Mouse (Mus musculus) gastrocnemius, postnatal 25 days (tissue): ENCODE measurements around the gene Adm. TPM values are rescaled to one million over a fixed set of nuclear protein-coding genes. Genes with fewer than 3 reads are reported as not detected.
"Not testable (repeated sequence)": the region's sequence is repeated elsewhere in the genome, so short reads cannot be mapped to it uniquely, and the experiment has no call there.

Source experiments
- DNase-seq: peaks from one replicate; pipeline ENCODE4 v3.0.0; 2022
- long read RNA-seq, 2 experiments: library from polyadenylated mRNA; stranded (forward); transcript quantifications; one replicate each; pipeline ENCODE4 v2.0.0; 2021
- total RNA-seq, 2 experiments: library from RNA; stranded (reverse); gene quantifications; 1 replicate in 1 of 2; 2 replicates in 1 of 2; pipeline ENCODE4 v1.2.3; 2021

The Adm gene
- total RNA-seq = 1 to 10 TPM; 3.1 to 3.4 TPM
- long read RNA-seq, experiment 1, partial matches to known transcripts = 0 of 6 reads
- long read RNA-seq, experiment 1, other reads (novel, unspliced or antisense) = 2 of 6 reads
- long read RNA-seq, experiment 2, partial matches to known transcripts = 1 of 5 reads
- long read RNA-seq, experiment 2, other reads (novel, unspliced or antisense) = 0 of 5 reads

GRCm38 (mm10) chr7:110627486-110628272, at the start of gene Adm:
Gene Adm, plus strand, starts transcription at chr7:110627661.
- peak; percentile 82 for DNase-seq

GRCm38 (mm10) chr7:110583705-110584104, 43.8 kb upstream of the Adm start:
- no peak for DNase-seq

DNA sequence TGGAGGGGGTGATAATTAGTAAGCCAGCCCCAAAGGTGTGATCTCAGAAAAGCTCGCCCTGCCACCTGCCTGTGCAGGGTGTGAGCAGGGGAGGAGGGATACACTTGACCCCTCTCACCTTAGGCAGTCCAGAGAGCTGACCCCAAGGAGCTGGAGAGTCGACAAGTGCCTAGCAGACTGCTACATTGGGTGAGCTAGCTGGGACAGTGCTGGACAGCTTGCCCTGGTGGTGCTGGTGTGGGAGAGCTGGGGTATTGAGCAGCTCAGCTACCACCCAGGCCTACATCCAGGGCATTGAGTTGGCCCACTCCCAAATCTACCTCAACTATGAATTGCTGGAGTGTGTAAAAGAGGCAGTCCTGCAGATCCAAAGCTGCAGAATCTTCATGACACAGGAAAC, 43.3 kb upstream of the Adm start:
- no peak for DNase-seq

DNA sequence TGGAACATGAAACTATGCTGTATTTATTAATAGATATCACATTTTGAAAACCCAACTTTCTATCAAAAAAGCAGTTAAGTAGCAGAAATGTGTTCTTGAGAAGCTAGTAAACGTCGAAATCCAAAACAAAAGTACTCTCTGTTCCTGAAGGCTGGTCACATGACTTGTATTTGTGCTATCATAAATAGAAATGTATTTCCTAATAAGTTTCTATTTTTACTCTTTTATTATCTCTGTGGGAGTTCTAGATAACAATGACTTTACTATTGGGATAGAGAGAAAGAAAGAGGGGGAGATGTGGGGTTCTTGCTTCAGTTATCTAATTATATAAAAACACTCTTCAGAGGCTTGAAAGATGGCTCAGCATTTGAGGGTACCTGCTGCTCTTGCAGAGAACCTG, 42.2 kb upstream of the Adm start:
- DNase-seq = no peak

DNA sequence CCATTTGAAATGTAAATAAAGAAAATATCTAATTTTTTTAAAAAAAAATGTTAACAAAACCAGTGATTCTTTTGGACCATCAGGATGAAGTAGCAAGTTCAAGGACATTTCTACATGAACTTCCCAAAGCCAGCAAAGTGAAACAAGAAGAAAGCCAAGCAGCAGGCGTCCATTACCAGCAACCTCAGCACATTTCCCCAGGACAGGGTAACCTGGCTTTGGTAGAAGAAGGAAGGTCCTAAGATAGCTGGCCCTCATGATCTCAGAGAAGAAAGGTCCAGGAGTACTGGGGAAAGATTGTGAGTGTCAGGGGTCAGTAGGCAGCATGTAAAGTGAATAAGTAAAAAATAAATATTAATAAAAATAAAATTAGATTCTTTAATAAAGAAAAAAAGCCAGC, 39.7 kb upstream of the Adm start:
- no peak for DNase-seq

DNA sequence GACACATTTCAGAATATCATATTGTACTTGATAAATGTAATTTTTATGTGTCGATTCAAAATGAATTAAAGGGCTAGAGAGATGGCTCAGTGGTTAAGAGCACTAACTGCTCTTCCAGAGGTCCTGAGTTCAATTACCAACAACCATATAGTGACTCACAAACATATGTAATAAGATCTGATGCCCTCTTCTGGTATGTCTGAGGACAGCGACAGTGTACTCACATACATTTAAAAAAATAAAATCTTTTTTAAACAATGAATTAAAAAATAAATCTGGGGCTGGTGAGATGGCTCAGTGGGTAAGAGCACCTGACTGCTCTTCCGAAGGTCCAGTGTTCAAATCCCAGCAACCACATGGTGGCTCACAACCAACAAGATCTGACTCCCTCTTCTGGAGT, 33.5 kb upstream of the Adm start:
- DNase-seq = not testable (repeated sequence)

DNA sequence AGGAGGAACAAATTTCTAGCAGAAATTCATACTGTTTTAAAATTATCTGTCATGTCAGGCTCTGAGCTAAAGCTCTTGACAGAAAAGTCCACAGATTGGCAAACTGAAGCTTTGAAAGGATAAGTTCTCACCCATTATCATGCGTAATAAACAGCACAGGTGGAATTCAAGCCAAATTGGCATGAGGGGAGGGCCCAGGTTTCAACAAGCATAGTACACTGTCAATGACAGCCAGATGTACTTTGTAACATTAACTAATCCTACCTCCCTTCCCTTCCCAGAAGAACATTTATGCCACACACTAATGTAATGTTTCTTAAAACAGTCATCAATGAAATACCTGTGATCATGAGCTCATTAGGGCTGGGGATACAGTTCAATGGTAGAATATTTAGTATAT, 30.3 kb upstream of the Adm start:
- no peak for DNase-seq

- DNase-seq = no peak
Measured at GRCm38 (mm10) chr7:110605476-110605875, 22.0 kb upstream of the Adm start.

- DNase-seq = no peak
Measured at GRCm38 (mm10) chr7:110606906-110607305, 20.6 kb upstream of the Adm start.

- DNase-seq = no peak
Measured at GRCm38 (mm10) chr7:110613381-110614132, 13.9 kb upstream of the Adm start.

- DNase-seq = peak; percentile 84
Measured at GRCm38 (mm10) chr7:110614133-110615063, 13.1 kb upstream of the Adm start, which contains the start of gene Sbf2. Gene Sbf2, minus strand, starts transcription at chr7:110614922.

DNA sequence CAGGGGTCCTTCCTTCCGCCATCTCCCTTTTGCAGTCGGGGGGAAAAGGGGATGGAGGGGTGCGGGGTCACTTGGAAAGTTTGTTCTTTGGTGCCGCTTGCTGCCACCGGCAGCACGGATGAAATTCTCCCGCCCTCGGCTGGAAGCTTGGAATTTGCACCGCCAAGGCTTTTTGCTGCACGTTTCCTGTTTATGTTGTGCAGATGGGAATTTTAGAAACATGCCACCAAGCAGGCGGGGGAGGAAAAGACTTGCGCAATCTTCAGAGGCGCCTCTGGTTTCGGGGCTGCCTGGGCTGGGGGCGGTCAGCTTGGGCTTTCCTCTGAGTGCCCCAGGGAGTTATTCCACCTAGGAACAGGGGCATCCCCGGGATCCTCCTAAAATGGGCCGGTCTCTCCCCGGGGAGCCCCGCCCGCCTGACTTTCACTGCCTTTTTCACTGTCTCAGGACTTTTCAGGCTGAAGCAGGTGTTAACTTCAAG, 12.3 kb upstream of the Adm start:
- peak; percentile 61 for DNase-seq

DNA sequence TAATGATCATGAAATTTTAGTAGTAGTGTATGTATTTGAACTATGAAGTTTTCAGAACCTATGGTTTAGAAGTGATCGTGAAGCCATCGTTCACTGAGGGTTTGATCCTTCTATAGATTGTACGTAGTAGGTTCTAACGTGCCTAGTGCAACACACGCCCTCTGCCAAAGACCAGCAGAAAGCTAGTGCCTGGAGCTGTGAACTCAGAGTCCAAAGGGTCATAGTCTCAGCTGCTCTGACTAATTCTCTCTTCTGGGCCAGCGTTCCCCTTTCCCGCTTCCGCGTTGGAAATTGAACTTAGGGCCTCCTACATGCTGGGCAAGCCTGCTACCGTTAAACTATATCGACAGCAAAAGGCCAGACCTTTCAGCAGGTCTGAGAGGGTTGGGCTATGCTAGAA, 11.7 kb upstream of the Adm start:
- no peak for DNase-seq

DNA sequence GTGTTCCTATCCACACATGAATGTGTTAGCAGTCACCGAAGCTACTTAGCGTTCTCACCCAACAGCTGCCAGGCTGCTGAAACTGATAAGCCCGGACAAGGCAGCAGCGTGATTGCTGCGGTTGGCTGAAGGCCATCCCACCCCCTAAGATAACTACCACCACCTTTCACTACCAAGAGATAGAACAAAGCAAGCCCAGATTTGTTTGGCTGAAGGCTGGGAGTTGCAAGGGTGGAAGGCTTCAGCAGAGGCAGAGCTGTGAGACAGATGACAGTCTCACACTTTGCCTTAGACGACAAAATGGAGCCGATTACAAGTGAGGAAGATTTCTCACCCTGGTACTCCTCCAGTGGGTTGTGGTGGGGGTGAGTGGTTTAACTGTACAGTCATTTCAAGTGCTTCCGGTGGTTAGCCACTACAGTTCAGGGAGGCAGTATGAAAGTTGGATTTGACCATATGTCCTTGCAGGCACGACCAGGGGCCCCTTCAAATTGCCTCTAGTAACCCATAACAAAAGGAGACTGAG, 8.3 kb upstream of the Adm start:
- DNase-seq = no peak

GRCm38 (mm10) chr7:110624067-110624466, 3.4 kb upstream of the Adm start:
- no peak for DNase-seq

GRCm38 (mm10) chr7:110624961-110625360, 2.5 kb upstream of the Adm start:
- no peak for DNase-seq

DNA sequence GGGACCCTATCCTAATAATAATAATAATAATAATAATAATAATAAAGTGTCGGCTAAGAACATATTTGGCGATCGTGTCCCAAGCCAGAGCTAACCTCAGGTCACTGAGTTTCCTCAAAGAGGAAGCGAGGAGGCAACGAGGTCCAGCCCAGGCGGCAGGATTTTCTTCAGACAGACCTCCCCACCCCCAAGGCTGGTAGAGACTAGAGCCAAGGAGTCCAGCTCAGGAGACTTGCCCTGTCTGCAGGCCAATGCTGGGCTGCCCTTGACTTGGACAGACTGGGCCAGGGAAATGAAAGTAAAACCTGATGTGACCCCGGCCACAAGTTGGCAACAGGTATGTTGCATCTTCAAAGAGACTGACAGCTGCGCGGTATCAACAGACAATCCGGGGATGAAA, 2.0 kb upstream of the Adm start:
- DNase-seq = no peak

DNA sequence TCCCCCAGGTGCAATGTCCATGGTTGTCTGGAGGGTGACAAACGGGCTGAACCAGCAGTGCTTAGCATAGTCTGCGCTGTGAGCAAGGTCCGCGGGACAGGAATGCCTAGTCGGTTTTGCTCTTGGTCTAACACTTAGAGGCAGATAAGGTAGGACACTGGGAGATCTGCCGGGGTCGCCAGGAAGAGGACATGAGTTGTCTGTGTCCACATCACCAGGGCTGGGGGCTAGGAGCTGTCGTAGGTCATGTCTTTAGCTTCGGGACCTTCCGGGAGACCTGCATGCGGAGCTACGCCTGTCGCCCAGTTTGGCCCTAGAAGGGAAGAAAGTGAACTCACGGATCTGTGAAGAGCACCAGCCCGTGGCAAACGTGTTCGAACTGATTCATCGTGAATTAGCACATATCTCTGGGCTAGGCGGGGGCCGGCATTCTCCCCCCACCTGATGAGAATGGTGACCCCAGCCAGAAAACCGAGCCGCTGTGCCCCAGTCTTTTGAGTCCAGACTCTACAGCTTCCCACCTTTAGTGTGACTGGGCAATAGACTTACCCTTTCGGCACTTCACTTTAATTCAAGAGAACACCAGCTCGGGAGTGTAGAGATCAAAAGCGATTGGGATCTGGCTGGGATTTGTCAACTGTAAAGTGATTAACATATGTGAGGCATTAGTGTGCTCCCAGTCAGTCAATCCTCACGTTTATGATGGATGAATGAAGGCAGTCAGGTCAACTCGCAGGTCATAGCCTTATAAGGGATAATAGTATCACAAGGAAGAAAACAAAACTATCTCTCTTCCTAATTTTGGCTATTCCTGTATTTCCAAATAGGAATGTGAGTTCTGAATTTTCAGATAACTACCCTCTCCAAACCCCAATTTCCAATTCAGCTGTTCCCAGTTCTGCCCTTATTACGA, 1.0 kb upstream of the Adm start:
- DNase-seq = no peak

DNA sequence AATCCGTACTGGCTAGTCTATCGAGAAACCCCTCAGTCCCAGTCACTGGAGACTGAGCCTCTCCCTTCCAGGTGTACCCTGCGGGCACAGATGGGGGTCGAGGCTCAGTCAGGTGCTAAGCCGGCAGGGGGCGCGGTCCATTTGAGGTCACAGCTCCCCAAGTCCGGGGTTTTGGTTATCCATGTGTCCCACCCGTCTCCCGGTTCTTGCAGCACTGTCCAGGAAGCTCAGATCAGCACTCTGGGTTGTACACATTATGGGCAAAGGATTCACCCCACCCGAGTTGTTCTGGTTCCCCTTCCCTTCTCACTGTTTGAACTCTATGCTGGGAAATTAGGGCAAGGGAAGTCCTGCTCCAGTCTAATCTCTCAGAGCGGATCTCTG, 370 bp upstream of the Adm start:
- DNase-seq = no peak

DNA sequence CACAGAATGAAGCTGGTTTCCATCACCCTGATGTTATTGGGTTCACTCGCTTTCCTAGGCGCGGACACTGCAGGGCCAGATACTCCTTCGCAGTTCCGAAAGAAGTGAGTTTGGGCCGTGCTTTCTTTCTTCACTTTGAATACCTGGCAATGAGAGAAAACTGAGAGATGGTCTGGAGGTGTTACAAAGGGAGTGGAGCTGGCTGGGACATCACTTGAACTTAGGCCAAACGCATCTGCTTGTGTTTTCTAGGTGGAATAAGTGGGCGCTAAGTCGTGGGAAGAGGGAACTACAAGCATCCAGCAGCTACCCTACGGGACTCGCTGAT, 776 bp downstream of the Adm start:
- DNase-seq = no peak
